Mouse (Mus musculus) MEL (cell line): ENCODE data around the gene Ift57. TPM values are rescaled to one million over a fixed set of nuclear protein-coding genes. Genes with fewer than 3 reads are reported as not detected.

Experiments
- DNase-seq: peaks from one replicate; pipeline ENCODE4 v3.0.0; 2011; ENCODE audit warnings: low read depth, low spot score
- H3K27ac ChIP-seq: 2 replicates; pipeline ENCODE4 v1.5.1; 2012; ENCODE audit warnings: low read depth, mild to moderate bottlenecking, control low read depth, low read length, moderate library complexity; ENCODE audit not compliant: control insufficient read depth
- H3K27me3 ChIP-seq, 2 experiments: fragments of 150-350 bp in 1 of 2; sonication (generic) in 1 of 2; 2 replicates each; pipeline ENCODE4 v1.6.1; 2012; ENCODE audit warnings: low read length in 2 of 2, mild to moderate bottlenecking in 2 of 2, improper control_type of control experiment in 1 of 2, moderate library complexity in 1 of 2; ENCODE audit not compliant: insufficient read depth in 2 of 2, control insufficient read depth in 1 of 2
- H3K36me3 ChIP-seq, 2 experiments: 2 replicates each; pipeline ENCODE4 v1.6.1; 2012 to 2014; ENCODE audit warnings: low read length in 2 of 2, improper control_type of control experiment in 1 of 2, inconsistent platforms in 1 of 2, mild to moderate bottlenecking in 1 of 2; ENCODE audit not compliant: insufficient read depth in 2 of 2, control insufficient read depth in 1 of 2
- H3K4me1 ChIP-seq, 2 experiments: fragments of 150-350 bp in 1 of 2; sonication (generic) in 1 of 2; 2 replicates each; pipeline ENCODE4 v1.6.1; 2012; ENCODE audit warnings: low read length in 2 of 2, improper control_type of control experiment in 1 of 2, mild to moderate bottlenecking in 1 of 2; ENCODE audit not compliant: insufficient read depth in 2 of 2, control insufficient read depth in 1 of 2
- H3K4me3 ChIP-seq, 2 experiments: fragments of 150-350 bp in 1 of 2; sonication (generic) in 1 of 2; 2 replicates each; pipeline ENCODE4 v1.5.1; 2012; ENCODE audit warnings: low read depth in 2 of 2, low read length in 2 of 2, mild to moderate bottlenecking in 2 of 2, moderate library complexity in 2 of 2, control low read depth in 1 of 2, improper control_type of control experiment in 1 of 2; ENCODE audit not compliant: control insufficient read depth in 1 of 2, insufficient read depth in 1 of 2
- H3K79me2 ChIP-seq: 2 replicates; pipeline ENCODE4 v1.6.1; 2012; ENCODE audit warnings: mild to moderate bottlenecking, low read length, moderate library complexity; ENCODE audit not compliant: control insufficient read depth, poor library complexity, insufficient read depth
- H3K9ac ChIP-seq: 2 replicates; pipeline ENCODE4 v1.6.1; 2012; ENCODE audit warnings: low read depth, mild to moderate bottlenecking, control low read depth, low read length, moderate library complexity; ENCODE audit not compliant: control insufficient read depth, poor library complexity, severe bottlenecking
- H3K9me3 ChIP-seq: fragments of 150-350 bp; sonication (generic); replicated peaks from 2 replicates; pipeline ENCODE4 v1.6.1; 2012; ENCODE audit warnings: mild to moderate bottlenecking, low read length, improper control_type of control experiment, moderate library complexity; ENCODE audit not compliant: insufficient read depth
- CHD1 ChIP-seq: IDR thresholded peaks from 2 replicates; pipeline ENCODE4 v1.6.1; 2012; ENCODE audit warnings: low read depth, mild to moderate bottlenecking, inconsistent platforms, low read length, improper control_type of control experiment
- ELF1 ChIP-seq: IDR thresholded peaks from 2 replicates; pipeline ENCODE4 v1.6.1; 2014; ENCODE audit warnings: low read depth, mild to moderate bottlenecking, inconsistent platforms, low read length, improper control_type of control experiment, moderate library complexity
- EP300 ChIP-seq, 2 experiments: IDR thresholded peaks; 2 replicates each; pipeline ENCODE4 v1.6.1; 2011; ENCODE audit warnings: improper control_type of control experiment in 2 of 2, low read length in 2 of 2, low read depth in 1 of 2, mild to moderate bottlenecking in 1 of 2
- GATA1 ChIP-seq: IDR thresholded peaks from 2 replicates; pipeline ENCODE4 v1.6.1; 2011; ENCODE audit warnings: low read depth, low read length, improper control_type of control experiment
- HCFC1 ChIP-seq: IDR thresholded peaks from 2 replicates; pipeline ENCODE4 v1.6.1; 2012; ENCODE audit warnings: low read depth, mild to moderate bottlenecking, inconsistent platforms, low read length, improper control_type of control experiment, moderate library complexity
- MAFK ChIP-seq: IDR thresholded peaks from 2 replicates; pipeline ENCODE4 v1.6.1; 2011; ENCODE audit warnings: low read depth, mild to moderate bottlenecking, low read length, improper control_type of control experiment, borderline replicate concordance
- MEF2A ChIP-seq: IDR thresholded peaks from 2 replicates; pipeline ENCODE4 v1.6.1; 2014; ENCODE audit warnings: low read depth, mild to moderate bottlenecking, inconsistent platforms, low read length, improper control_type of control experiment; ENCODE audit not compliant: poor library complexity, insufficient replicate concordance, severe bottlenecking; ENCODE audit errors: extremely low read depth
- MXI1 ChIP-seq: IDR thresholded peaks from 2 replicates; pipeline ENCODE4 v1.6.1; 2011; ENCODE audit warnings: mild to moderate bottlenecking, low read depth, low read length, improper control_type of control experiment
- MYC ChIP-seq: IDR thresholded peaks from 2 replicates; pipeline ENCODE4 v1.6.1; 2011; ENCODE audit warnings: low read depth, mild to moderate bottlenecking, low read length, improper control_type of control experiment, moderate library complexity
- POLR2A ChIP-seq, 2 experiments: IDR thresholded peaks; 2 replicates each; pipeline ENCODE4 v1.6.1; 2011 to 2012; ENCODE audit warnings: low read length in 2 of 2, mild to moderate bottlenecking in 2 of 2, control low read depth in 1 of 2, improper control_type of control experiment in 1 of 2, low read depth in 1 of 2, moderate library complexity in 1 of 2; ENCODE audit not compliant: control insufficient read depth in 1 of 2, insufficient read depth in 1 of 2, poor library complexity in 1 of 2
- POLR2AphosphoS5 ChIP-seq: IDR thresholded peaks from 2 replicates; pipeline ENCODE4 v1.6.1; 2012; ENCODE audit warnings: low read depth, borderline replicate concordance, mild to moderate bottlenecking, inconsistent platforms, low read length, moderate library complexity, mixed read lengths
- RCOR1 ChIP-seq: IDR thresholded peaks from 2 replicates; pipeline ENCODE4 v1.6.1; 2012; ENCODE audit warnings: low read depth, mild to moderate bottlenecking, inconsistent platforms, low read length, improper control_type of control experiment
- SIN3A ChIP-seq: IDR thresholded peaks from 2 replicates; pipeline ENCODE4 v1.6.1; 2012; ENCODE audit warnings: low read length, improper control_type of control experiment, inconsistent platforms
- UBTF ChIP-seq: IDR thresholded peaks from 2 replicates; pipeline ENCODE4 v1.6.1; 2012; ENCODE audit warnings: low read depth, mild to moderate bottlenecking, inconsistent platforms, low read length, improper control_type of control experiment, moderate library complexity, borderline replicate concordance; ENCODE audit not compliant: insufficient read depth
- ZMIZ1 ChIP-seq: IDR thresholded peaks from 2 replicates; pipeline ENCODE4 v1.6.1; 2012; ENCODE audit warnings: low read depth, mild to moderate bottlenecking, inconsistent platforms, low read length, improper control_type of control experiment, moderate library complexity
- ZNF384 ChIP-seq: IDR thresholded peaks from 2 replicates; pipeline ENCODE4 v1.6.1; 2012; ENCODE audit warnings: low read depth, mild to moderate bottlenecking, inconsistent platforms, low read length, improper control_type of control experiment
- polyA plus RNA-seq, 2 experiments: library from polyadenylated mRNA; stranded (reverse) in 1 of 2; unstranded in 1 of 2; fragments of >175 nt in 1 of 2; fragments of >200 nt in 1 of 2; gene quantifications; 2 replicates each; pipeline versions ENCODE4 v1.2.1 to v1.2.4; 2012; ENCODE audit warnings: low replicate concordance in 2 of 2, low read depth in 1 of 2; ENCODE audit not compliant: insufficient read length in 2 of 2, insufficient read depth in 1 of 2, missing spikeins in 1 of 2
- total RNA-seq: library from RNA; depleted of rRNA; stranded (reverse); fragments of 300-350 nt; gene quantifications from 2 replicates; pipeline ENCODE4 v1.2.3, GENCODE M21; 2012

The Ift57 gene
- total and polyA plus RNA-seq, 3 experiments = 5.7 to 11.1 TPM; not detected in 1

- H3K4me1 ChIP-seq = peaks cover 10 to 12% of the 10 kb centered on the region in 2 experiments
- no peaks in the 10 kb centered on the region for H3K27me3 ChIP-seq
- no peak overlapping the region for H3K27ac ChIP-seq
- H3K36me3 ChIP-seq = peaks cover 0 to 12% of the 10 kb centered on the region in 2 experiments; a peak in 2 of 4 replicates
- TF ChIP-seq POLR2AphosphoS5 = no peak
- TF ChIP-seq SIN3A = no peak
- TF ChIP-seq UBTF = no peak
- no peak for TF ChIP-seq HCFC1
- no peak for TF ChIP-seq ELF1
- no peak for TF ChIP-seq POLR2A (IDR thresholded peaks at IDR 0.05; ENCODE audit: control insufficient read depth in 1 of 2, insufficient read depth in 1 of 2, low read depth in 1 of 2, low read length in 2 of 2, poor library complexity in 1 of 2)
- no peak for TF ChIP-seq MXI1
- no peak for TF ChIP-seq MYC
- no peak for TF ChIP-seq MEF2A
- TF ChIP-seq RCOR1 = no peak
- H3K79me2 ChIP-seq = no peaks in the 10 kb centered on the region
- H3K4me3 ChIP-seq = no peak overlapping the region
- H3K9me3 ChIP-seq = no peaks in the 10 kb centered on the region
- no peak overlapping the region for H3K9ac ChIP-seq
- no peak for DNase-seq
Measured at GRCm38 (mm10) chr16:49720671-49721070, 21.6 kb downstream of the Ift57 start.

- no peaks in the 10 kb centered on the region for H3K79me2 ChIP-seq
- no peak overlapping the region for H3K4me3 ChIP-seq
- H3K36me3 ChIP-seq = peaks cover 0 to 22% of the 10 kb centered on the region in 2 experiments; a peak in 2 of 4 replicates
- H3K4me1 ChIP-seq = peaks cover 15 to 19% of the 10 kb centered on the region in 2 experiments
- DNase-seq = no peak
- H3K9ac ChIP-seq = no peak overlapping the region
- no peak overlapping the region for H3K27ac ChIP-seq
- no peaks in the 10 kb centered on the region for H3K27me3 ChIP-seq
- no peaks in the 10 kb centered on the region for H3K9me3 ChIP-seq
- TF ChIP-seq CHD1 (no peak), ELF1 (no peak), EP300 (IDR thresholded peaks at IDR 0.05; ENCODE audit: low read depth in 1 of 2, low read length in 2 of 2) (no peak), MYC (no peak), GATA1 (no peak), ZMIZ1 (no peak), MAFK (no peak), ZNF384 (no peak)
- TF ChIP-seq, all 39 proteins: peak for 0
Measured at GRCm38 (mm10) chr16:49721678-49722077, 22.6 kb downstream of the Ift57 start.
